Mouse (Mus musculus): ENCODE measurements around the gene Ap3b1.
"Not testable (repeated sequence)": the region's sequence is repeated elsewhere in the genome, so short reads cannot be mapped to it uniquely, and the experiment has no call there.

Ap3b1 gene

DNA sequence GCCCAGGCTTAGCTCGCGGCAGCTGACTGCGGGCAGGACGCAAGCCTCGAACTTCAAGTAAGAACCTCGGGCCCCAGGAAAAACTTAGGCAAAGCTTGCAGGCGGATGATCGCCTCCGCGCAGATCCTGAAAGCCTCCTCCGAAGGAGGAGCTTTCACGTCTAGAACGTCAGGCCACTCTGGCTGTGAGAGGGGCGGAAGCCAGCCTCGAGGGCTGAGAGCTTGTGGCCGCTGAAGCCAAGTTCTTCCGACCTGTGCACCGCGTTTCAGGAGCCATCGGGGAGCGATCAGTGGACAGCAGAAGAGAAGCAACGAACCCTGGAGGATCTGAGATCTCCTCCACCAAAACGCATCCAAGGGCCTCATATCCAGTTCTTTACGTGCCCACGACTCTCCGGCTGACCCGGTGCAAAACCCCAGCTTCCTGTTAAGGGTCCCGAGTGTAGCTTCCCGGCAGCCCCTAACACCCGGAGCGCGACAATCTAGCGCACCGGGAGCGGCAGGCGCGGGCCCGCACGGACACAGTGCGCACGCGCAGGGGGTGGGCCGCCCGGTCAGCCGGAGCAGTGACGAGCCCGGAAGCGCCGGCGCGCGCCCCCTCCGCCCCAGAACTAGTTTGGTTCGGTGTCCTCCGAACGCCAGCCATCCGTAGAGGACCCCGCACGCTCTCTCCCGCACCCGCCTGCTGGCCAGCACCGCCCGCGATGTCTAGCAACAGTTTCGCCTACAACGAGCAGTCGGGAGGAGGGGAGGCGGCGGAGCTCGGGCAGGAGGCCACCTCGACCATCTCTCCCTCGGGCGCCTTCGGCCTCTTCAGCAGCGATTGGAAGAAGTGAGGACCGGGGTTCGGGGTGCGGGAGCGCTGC, at the start of gene Ap3b1:
Gene Ap3b1, plus strand, starts transcription at position 560 of the 865 bp plus-strand sequence.
- DNase-seq (ENCODE audit: low spot score in 2 of 2), result peak; percentile 88

DNA sequence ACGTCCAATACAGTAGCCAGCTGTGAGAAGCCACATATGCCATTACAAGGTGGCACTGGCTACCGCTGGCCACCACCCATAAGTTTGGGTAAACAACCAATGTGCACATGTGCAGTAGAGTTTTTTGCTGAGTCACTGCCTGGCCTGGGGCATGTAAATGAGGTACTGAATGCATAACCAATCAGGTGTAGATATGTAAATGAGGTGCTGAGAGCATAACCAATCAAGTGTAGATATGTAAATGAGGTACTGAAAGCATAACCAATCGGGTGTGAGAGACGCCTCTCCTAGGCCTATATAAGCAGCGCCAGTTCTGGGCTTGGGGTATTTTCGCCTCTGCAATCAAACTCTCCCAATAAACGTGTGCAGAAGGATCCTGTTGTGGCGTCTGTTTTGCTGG, 45.9 kb upstream of the Ap3b1 start:
- DNase-seq (ENCODE audit: low spot score in 2 of 2), result not testable (repeated sequence)

DNA sequence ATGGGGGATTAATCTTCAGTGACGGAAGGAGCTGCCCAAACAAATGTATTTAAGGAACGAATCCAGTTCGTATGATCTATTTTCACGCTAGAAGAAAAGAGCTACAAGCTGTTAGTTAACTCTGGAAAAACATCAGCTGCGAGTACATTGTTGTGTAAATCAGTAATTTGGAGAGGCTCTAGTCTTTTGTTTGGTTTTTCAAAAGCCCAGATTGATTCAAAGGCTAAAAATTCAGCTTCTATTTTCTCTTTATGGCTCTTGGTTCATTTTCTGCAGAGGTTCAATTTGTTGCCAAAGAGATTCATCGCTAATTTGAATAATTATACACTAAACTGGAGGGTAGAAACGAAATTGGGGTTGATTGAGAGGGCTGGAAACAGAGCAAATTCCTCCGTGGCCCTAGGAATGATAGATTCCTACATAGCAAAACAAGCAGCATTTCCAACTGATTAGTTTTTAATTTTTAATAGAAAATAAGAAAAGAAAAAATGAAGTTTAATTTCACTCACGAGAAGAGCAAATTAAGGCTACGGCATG, 41.7 kb upstream of the Ap3b1 start:
- no peak for DNase-seq (ENCODE audit: low spot score in 2 of 2)

DNA sequence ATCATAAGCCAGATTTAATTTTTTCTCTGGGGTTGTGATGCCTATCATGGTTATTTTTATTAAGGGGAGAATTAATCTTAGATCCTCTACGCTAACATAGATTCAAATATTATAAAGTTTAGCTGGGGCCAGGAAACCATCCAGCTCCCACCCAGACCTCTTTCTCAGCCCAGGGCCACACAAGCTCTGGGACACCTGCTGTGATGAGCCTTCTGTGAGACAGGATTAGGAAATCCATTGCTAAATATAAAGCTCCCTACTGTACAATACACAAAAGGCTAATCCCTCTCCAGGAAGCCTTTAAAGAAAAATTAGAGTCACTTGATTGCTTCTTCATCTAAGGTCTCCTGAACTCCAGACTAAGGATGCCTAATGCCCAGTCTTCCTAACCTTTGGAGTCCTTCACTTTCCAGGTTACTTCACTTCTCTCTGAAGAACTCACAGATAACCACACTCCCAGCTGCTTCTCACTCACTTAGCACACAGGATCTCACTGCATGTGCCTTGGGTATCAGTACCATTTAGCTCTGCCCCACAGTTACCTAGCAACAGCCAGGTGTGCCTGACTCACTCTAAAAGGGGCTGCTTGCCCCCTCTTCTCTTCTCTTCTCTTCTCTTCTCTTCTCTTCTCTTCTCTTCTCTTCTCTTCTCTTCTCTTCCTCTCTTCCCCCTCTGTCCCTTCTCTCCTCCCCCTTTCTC, 37.5 kb upstream of the Ap3b1 start:
- DNase-seq (ENCODE audit: low spot score in 2 of 2), result no peak

DNA sequence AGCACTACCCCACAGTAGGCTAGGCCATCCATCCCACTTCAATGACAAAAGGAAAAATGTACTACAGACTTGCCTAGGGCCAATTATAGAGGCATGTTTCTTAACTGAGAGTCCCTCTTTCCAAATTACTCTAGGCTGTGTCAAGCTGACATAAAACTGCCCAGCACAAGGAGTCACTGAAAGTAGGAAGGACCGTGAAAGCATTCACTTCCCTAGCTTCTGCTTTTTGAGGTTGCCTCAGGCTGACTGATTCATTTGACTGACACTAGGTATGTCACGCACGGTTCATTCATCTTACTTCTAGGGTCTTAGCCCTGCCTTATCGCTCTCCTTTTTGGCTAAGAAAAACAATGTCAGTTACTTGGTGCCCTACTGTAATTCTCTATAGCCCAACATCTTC, 36.3 kb upstream of the Ap3b1 start:
- DNase-seq (ENCODE audit: low spot score in 2 of 2), result no peak

DNA sequence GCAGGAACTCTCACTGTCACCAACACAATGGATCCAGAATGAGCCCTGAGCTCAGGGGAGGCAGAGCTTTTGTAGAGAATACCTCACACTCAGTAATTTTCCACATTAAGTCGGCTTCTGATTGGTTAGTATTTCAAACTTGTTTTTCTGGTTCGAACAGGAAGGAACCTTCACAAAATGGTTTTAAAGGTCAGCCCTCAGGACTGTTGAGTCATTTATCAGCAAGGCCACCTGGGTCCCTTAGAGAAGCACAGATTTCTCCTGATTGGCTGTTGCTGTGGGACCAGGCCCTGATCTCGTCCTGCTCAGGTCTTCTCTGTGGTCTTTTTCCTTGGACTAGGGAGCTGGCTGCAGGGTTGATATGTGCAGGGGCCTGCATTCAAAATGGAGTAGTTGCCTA, 30.7 kb upstream of the Ap3b1 start:
- DNase-seq (ENCODE audit: low spot score in 2 of 2), result peak; percentile 22 to 28

DNA sequence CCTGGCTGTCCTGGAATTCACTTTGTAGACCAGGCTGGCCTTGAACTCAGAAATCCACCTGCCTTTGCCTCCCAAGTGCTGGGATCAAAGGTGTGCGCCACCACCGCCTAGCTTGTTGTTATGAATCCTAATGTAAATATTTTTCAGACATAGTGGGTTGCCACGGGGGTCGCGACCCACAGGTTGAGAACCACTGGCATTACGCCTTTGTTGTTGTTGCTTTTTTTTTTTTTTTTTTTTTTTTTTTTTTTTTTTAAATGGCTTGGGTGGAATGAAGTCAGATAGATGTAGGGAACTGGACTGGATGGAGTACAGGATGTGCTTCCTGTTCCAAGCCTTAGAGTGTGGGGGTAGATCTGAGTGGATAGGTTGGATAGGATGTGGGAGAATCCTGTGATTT, 29.8 kb upstream of the Ap3b1 start:
- DNase-seq (ENCODE audit: low spot score in 2 of 2), result not testable (repeated sequence)

DNA sequence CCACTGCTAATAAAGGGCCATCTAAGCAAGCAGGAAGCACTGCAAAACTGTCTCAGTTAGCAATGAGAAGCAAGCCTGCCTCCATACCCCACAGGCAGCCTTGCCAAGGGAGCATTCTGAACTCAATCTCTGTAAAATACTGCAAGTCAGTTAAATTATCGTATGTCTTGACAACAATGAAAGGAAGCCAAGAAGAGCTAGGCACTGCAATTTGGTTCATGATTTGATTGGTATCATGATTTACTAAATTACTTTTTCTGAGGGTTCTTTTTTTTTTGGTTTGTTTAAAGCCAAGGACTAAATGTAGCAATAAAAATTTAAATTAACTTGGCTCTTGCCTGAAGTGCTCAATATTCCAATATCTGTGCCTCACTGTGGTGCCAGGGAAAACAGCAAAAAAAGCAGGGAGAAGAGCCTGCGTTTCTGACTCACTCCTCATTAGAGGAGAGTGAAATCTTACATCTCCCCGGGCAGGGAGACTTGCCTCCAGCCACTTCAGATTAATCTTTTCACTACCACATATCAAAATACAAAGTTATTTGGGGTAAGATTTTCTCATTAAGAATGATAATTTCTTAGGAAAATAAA, 28.3 kb upstream of the Ap3b1 start:
- DNase-seq (ENCODE audit: low spot score in 2 of 2), result no peak

DNA sequence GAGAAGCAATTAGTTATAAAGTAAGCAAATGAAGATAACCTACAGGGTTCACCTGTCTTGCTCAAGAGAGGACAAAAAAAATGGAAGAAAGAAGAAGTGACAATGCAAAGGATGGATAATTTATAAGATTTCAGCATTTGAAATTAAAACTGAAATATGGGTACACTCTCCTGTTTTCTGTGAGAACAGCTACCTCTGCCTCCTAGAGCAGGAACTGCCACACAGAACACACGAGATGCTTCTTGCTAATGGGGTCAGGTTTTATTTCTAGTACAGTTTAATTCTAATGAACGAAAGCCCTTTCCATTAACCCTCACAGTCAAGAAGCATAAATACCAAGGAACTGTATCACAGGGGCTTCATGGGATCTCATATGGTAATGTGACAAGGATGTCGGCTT, 20.4 kb upstream of the Ap3b1 start:
- DNase-seq (ENCODE audit: low spot score in 2 of 2), result no peak

DNA sequence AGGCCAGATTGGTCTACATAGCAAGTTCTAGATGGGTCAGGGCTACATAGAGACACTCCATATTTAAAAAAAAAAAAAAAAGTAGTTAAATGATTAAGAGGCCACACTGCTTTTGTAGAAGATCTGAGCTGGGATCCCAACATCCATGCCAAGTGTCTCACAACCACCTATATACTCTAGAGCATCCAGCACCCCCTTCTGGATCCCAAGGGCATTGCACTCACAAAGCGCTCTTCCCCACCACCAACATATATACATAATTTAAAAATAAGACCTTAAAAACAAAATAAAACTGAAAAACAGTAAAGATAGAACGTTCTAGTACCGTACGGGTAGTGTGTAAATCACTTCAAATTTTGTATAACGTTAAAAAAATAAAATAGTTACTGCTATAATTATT, 15.6 kb upstream of the Ap3b1 start:
- no peak for DNase-seq (ENCODE audit: low spot score in 2 of 2)

DNA sequence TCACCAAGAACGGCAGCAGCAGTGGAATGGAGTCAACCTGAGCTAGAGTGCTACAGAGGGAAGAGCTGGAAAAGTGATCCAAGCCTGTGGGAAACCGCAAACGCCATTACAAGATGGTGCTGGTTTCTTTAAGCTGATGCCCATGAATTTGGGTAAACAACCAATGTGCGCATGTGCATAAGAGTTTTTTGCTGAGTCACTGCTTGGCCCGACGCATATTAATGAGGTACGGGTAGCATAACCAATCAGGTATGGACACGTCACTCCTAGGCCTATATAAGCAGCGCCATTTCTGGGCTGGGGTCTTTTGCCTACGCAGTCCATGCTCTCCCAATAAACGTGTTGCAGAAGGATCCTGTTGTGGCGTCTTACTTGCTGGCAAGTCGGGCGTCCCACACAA, 14.2 kb upstream of the Ap3b1 start:
- DNase-seq (ENCODE audit: low spot score in 2 of 2), result not testable (repeated sequence)

DNA sequence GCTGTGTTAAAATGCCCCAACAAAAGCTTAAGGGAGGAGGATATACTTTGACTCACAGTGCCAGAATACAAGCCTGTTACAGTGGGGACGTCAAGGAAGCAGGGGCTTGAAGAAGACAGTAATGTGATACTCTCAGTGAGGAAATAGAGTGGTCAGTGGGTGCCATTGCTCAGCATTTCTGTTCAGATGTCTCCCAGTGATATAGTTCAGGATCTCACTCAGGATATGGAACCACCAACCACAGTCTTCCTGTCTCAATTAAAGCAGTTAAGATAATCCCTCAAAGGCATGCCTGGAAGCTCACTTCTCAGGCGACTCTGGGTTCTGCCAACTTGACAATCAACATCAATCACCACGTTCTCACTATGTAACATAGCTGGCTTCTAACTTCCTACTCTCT, 4.2 kb upstream of the Ap3b1 start:
- DNase-seq (ENCODE audit: low spot score in 2 of 2), result no peak

DNA sequence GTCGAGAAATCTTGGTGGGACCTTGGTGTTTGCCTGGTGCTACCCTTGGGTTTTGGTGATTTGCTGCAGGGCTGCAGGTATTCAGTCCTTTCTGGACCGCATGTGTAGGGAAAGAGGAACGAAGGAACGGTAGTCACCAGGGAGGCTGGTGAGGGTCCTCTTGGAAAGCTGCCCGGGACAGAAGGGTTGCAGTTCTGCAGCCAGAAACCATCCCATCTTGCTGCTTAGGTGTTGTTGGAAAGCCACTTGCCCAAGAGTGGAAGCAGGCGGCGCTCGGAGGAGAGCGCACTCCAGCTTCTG, 709 bp upstream of the Ap3b1 start:
- DNase-seq (ENCODE audit: low spot score in 2 of 2), result no peak

DNA sequence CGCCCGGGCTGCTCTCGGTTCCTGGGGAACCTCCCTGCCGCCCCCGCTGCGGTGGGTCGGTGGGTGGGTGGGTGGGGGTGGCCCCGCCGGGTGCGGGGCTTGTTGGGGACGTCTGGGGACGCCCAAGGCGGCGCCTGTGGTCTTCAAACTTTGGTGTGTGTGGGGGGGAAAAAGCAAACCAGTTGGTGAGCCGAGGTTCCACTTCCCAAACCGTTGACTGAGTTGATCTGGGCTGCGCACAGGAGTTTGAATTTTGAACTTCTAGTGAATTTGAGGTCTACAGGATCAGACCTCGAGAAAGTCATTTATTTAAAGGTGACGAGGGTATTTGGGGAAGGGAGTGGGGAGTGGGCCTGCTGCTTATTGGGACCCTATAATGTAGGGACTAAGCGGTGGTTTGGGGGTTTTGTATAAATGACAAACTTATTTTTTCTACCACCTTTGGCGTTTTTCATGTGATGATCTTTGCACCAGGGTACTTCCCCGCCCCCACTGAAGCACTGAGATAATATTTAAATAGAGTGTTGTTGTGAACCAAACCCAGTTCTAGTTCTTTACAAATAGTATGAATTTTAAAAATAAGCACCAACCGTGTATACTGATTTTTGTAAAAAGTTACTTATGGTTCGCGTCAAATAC, 641 bp downstream of the Ap3b1 start:
- DNase-seq (ENCODE audit: low spot score in 2 of 2), result no peak

DNA sequence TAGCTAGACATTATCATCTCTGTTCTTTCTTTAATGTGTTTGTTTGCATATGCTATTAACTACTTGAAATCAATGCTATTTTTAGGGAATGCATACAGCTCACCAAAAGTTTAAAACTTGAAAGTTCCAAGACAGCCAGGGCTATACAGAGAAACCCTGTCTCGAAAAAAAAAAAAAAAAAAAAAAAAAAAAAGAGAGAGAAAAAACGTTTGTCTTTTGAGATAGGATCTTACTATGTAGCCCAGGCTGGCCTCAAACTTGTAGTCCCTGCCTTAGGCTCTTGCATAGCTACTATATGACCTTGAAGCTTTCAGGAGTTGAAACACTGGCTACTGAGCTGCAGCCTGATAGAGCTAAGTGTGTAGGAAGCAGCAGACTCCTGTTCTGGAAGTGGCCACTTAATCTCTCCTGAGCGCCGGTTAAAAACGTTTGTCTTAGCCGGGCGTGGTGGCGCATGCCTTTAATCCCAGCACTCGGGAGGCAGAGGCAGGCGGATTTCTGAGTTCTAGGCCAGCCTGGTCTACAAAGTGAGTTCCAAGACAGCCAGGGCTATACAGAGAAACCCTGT, 2.3 kb downstream of the Ap3b1 start:
- DNase-seq (ENCODE audit: low spot score in 2 of 2), result not testable (repeated sequence)

DNA sequence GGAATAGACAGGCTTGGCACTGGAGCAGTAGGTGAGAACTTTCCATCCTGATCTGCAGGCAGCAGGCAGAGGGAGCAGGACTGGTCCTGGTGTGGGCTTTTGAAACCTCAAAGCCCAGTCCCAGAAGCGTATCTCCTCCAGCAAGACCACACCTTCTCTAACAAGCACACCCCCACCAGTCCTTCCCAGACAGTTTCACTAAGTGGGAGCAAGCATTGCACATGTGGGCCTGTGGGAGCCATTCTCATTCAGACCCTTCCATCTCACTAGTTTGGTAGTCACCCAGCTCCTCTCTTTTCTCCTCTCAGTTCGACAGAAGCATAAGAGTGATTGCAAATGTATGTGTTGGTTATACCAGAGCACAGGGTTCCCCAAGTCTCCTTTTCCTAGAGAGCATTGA, 5.6 kb downstream of the Ap3b1 start:
- no peak for DNase-seq (ENCODE audit: low spot score in 2 of 2)

DNA sequence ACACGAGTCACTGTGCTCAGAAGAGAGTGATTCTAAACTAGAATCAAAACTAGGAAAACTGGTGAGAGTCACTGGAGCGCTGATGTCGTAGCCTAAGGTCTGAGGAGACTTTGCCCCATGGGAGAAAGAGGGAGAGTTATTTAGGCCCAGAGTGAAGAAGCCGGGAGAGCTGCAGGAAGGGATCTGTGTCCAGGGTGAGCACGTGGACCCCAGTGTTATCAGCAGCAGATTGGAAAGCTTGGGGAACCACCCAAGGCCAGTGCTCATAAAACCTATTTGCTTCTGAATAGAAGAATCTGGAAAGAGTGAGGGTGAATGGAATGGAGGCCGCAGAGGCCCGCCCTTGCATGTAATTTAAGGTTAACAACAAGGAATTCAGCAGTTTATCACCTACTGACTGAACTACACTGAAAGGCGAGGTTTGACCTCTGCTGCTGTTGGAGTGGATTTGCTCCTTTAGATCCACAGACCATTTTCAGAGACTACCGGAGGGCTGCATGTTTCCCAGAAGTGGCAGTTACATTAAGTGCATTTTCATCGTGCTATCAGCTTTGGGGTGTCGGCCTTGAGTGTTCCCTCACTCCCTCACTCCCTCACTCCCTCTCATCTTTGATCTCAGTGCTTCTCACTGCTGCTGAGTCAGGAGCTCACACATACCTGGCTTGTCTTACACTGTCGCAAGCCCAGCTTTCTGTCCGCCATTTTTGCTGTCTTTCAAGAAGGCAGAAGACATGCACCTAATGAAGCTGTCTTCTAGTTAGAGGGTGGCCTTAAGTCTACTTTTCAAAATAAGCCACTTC, 6.5 kb downstream of the Ap3b1 start:
- no peak for DNase-seq (ENCODE audit: low spot score in 2 of 2)

DNA sequence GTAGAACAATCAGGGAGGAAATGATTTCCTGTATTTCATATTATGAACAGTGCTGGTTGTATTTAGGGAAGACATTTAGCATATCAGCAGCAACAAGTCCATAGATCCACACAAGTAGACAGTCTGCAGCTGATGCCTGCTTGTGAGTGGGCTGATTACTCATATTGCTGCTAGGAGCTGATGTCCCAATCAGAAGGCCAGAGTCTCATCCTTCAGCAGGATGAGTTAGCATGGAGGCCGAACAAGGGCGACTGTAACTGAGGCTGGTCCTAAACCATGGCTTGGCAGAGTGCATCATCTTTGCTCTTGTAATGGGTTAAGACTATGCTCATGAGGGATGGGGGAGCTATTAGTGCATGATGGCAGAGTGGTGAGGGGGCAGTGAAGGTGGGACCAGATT, 9.1 kb downstream of the Ap3b1 start:
- DNase-seq (ENCODE audit: low spot score in 2 of 2), result no peak

DNA sequence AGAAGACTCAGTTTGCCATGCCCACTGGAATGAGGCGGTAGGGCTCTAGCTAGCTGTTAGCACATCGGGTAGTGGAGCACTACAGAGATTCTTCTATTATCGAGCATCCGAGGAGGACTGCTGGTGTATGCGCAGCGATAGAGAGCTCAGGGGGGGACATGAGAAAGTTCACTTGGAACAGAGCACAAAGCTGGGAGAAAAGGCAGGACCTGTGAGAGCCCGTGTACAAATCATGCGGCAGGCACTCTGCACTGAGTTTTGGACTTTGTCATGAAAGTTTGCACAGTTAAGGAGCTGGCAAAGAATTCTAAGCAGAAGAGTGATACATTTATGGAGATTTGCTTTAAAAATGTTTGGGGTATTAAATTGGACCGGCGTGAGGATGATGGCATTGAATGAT, 11.8 kb downstream of the Ap3b1 start:
- DNase-seq (ENCODE audit: low spot score in 2 of 2), result no peak

DNA sequence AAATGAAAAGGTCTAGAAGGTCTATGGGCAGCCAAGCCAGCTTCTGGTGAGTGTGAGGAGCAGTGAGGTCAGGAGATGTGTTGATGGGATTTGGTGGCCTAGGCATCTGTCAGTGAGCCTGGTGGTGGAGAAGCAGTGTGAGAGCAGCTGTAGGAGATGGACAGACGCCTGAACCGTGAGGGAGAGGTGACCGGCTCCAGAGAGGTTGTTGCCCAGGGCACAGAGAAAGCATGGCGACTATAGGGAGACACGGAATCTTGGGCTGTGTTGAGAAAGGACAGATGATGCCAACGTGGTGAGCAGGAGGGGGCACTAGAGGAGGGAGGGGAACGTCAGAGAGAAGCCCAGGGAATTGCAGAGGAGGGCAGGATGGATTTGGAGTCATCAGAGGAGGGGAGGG, 13.3 kb downstream of the Ap3b1 start:
- no peak for DNase-seq (ENCODE audit: low spot score in 2 of 2)

DNA sequence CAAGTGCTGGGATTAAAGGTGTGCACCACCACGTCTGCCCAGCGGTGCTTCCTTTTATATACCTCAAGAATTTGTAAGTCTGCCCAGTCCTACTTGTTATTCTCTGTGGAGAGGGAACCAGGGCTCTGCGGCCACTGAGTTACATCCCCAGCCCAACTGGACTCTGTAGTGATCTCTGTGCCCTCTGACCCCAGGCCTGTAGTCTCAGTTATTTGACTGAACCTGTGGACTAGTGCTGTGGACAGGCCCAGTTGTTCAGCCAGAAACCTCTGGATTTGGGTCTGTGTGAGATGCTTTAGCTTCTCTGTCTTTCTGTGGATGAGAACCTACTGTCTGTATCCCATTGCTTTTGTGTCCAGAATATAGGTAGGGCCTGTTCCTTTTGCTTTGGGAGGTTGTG, 15.4 kb downstream of the Ap3b1 start:
- DNase-seq (ENCODE audit: low spot score in 2 of 2), result no peak

All from urinary bladder, postnatal 36 days (tissue).